Mouse (Mus musculus): ENCODE measurements around the gene Gm10382. TPM values are rescaled to one million over a fixed set of nuclear protein-coding genes. Genes with fewer than 3 reads are reported as not detected.

Gene Gm10382
- polyA plus RNA-seq, 1 experiment from 2014 or later: 0.35 TPM

- no peaks in the 10 kb centered on the region for H3K36me3 ChIP-seq (replicated peaks)
- H3K4me2 ChIP-seq: no peak overlapping the region
- H3K4me1 ChIP-seq (replicated peaks): peaks cover 16% of the 10 kb centered on the region
- H3K9ac ChIP-seq: no peak overlapping the region
- H3K4me3 ChIP-seq (replicated peaks): no peak overlapping the region
- H3K27me3 ChIP-seq: no peaks in the 10 kb centered on the region
- ATAC-seq (ENCODE audit: insufficient read depth): no peak
- WGBS (ENCODE audit: insufficient replicate concordance): 75% methylated on average over 5 of the region's 5 CpGs
- H3K27ac ChIP-seq (replicated peaks): no peak overlapping the region
- H3K9me3 ChIP-seq (replicated peaks): no peaks in the 10 kb centered on the region
Observed at GRCm38 (mm10) chr5:125352781-125353294, 36.3 kb upstream of the Gm10382 start.

GRCm38 (mm10) chr5:125354885-125355492 is 34.1 kb upstream of the Gm10382 start:
- H3K4me2 ChIP-seq: no peak overlapping the region
- no peaks in the 10 kb centered on the region for H3K36me3 ChIP-seq (replicated peaks)
- no peak for ATAC-seq (ENCODE audit: insufficient read depth)
- peaks cover 14% of the 10 kb centered on the region for H3K4me1 ChIP-seq (replicated peaks)
- H3K27ac ChIP-seq (replicated peaks): no peak overlapping the region
- H3K27me3 ChIP-seq: no peaks in the 10 kb centered on the region
- no peak overlapping the region for H3K4me3 ChIP-seq (replicated peaks)
- 54% methylated on average over 7 of the region's 7 CpGs for WGBS (ENCODE audit: insufficient replicate concordance)
- H3K9ac ChIP-seq: no peak overlapping the region
- no peaks in the 10 kb centered on the region for H3K9me3 ChIP-seq (replicated peaks)

- Histone ChIP-seq H3K9ac (no peak overlapping the region), H3K27ac (replicated peaks) (no peak overlapping the region), H3K36me3 (replicated peaks) (no peaks in the 10 kb centered on the region), H3K27me3 (no peaks in the 10 kb centered on the region), H3K4me2 (no peak overlapping the region), H3K4me3 (replicated peaks) (no peak overlapping the region), H3K9me3 (replicated peaks) (no peaks in the 10 kb centered on the region), H3K4me1 (replicated peaks) (peaks cover 17% of the 10 kb centered on the region)
- ATAC-seq (ENCODE audit: insufficient read depth): no peak
- 37% methylated on average over 7 of the region's 7 CpGs for WGBS (ENCODE audit: insufficient replicate concordance)
Observed at GRCm38 (mm10) chr5:125355650-125356049, 33.5 kb upstream of the Gm10382 start.

- H3K27ac ChIP-seq (replicated peaks): no peak overlapping the region
- no peaks in the 10 kb centered on the region for H3K27me3 ChIP-seq
- no peak for ATAC-seq (ENCODE audit: insufficient read depth)
- WGBS (ENCODE audit: insufficient replicate concordance): 53% methylated on average over 12 of the region's 12 CpGs
- peak overlapping the region; percentile 19; the same call in 1 of the 2 replicates for H3K4me2 ChIP-seq
- H3K36me3 ChIP-seq (replicated peaks): no peaks in the 10 kb centered on the region
- no peak overlapping the region for H3K4me3 ChIP-seq (replicated peaks)
- no peaks in the 10 kb centered on the region for H3K9me3 ChIP-seq (replicated peaks)
- H3K4me1 ChIP-seq (replicated peaks): peaks cover 14% of the 10 kb centered on the region
- no peak overlapping the region for H3K9ac ChIP-seq
Observed at GRCm38 (mm10) chr5:125357543-125358269, 31.4 kb upstream of the Gm10382 start.

- no peak overlapping the region for H3K4me3 ChIP-seq (replicated peaks)
- no peak overlapping the region for H3K9ac ChIP-seq
- 16% methylated on average over 5 of the region's 5 CpGs for WGBS (ENCODE audit: insufficient replicate concordance)
- peak; percentile 26 for ATAC-seq (ENCODE audit: insufficient read depth)
- H3K27me3 ChIP-seq: no peaks in the 10 kb centered on the region
- H3K36me3 ChIP-seq (replicated peaks): no peaks in the 10 kb centered on the region
- H3K27ac ChIP-seq (replicated peaks): no peak overlapping the region
- peak overlapping the region; percentile 19; the same call in 1 of the 2 replicates for H3K4me2 ChIP-seq
- no peaks in the 10 kb centered on the region for H3K9me3 ChIP-seq (replicated peaks)
- peaks cover 14% of the 10 kb centered on the region for H3K4me1 ChIP-seq (replicated peaks)
Observed at GRCm38 (mm10) chr5:125358270-125358608, 30.9 kb upstream of the Gm10382 start.

GRCm38 (mm10) chr5:125360566-125360965 is 28.6 kb upstream of the Gm10382 start:
- WGBS (ENCODE audit: insufficient replicate concordance): 70% methylated on average over 9 of the region's 9 CpGs
- H3K4me2 ChIP-seq: no peak overlapping the region

GRCm38 (mm10) chr5:125360981-125361510 is 28.1 kb upstream of the Gm10382 start:
- H3K27me3 ChIP-seq: no peaks in the 10 kb centered on the region
- 35% methylated on average over 16 of the region's 16 CpGs for WGBS (ENCODE audit: insufficient replicate concordance)
- H3K9ac ChIP-seq: no peak overlapping the region
- H3K4me2 ChIP-seq: no peak overlapping the region
- H3K4me1 ChIP-seq (replicated peaks): peaks cover 14% of the 10 kb centered on the region
- no peak overlapping the region for H3K27ac ChIP-seq (replicated peaks)
- H3K9me3 ChIP-seq (replicated peaks): no peaks in the 10 kb centered on the region
- ATAC-seq (ENCODE audit: insufficient read depth): no peak
- no peaks in the 10 kb centered on the region for H3K36me3 ChIP-seq (replicated peaks)
- no peak overlapping the region for H3K4me3 ChIP-seq (replicated peaks)

More at GRCm38 (mm10) chr5:125360566-125360965, 28.6 kb upstream of the Gm10382 start:
- no peaks in the 10 kb centered on the region for H3K36me3 ChIP-seq (replicated peaks)
- H3K9ac ChIP-seq: no peak overlapping the region
- no peaks in the 10 kb centered on the region for H3K9me3 ChIP-seq (replicated peaks)
- peaks cover 14% of the 10 kb centered on the region for H3K4me1 ChIP-seq (replicated peaks)
- no peak for ATAC-seq (ENCODE audit: insufficient read depth)
- H3K27ac ChIP-seq (replicated peaks): no peak overlapping the region
- no peak overlapping the region for H3K4me3 ChIP-seq (replicated peaks)
- no peaks in the 10 kb centered on the region for H3K27me3 ChIP-seq

GRCm38 (mm10) chr5:125363894-125364293 is 25.2 kb upstream of the Gm10382 start:
- Histone ChIP-seq H3K36me3 (replicated peaks) (no peaks in the 10 kb centered on the region), H3K9ac (no peak overlapping the region), H3K27ac (replicated peaks) (no peak overlapping the region), H3K27me3 (no peaks in the 10 kb centered on the region), H3K4me1 (replicated peaks) (peaks cover 5% of the 10 kb centered on the region), H3K4me2 (no peak overlapping the region), H3K9me3 (replicated peaks) (no peaks in the 10 kb centered on the region), H3K4me3 (replicated peaks) (no peak overlapping the region)
- WGBS (ENCODE audit: insufficient replicate concordance): 42% methylated on average over 7 of the region's 7 CpGs
- ATAC-seq (ENCODE audit: insufficient read depth): no peak

- Histone ChIP-seq H3K27me3 (no peaks in the 10 kb centered on the region), H3K36me3 (replicated peaks) (no peaks in the 10 kb centered on the region), H3K4me1 (replicated peaks) (peaks cover 5% of the 10 kb centered on the region), H3K9me3 (replicated peaks) (no peaks in the 10 kb centered on the region), H3K9ac (no peak overlapping the region), H3K4me3 (replicated peaks) (no peak overlapping the region), H3K4me2 (no peak overlapping the region), H3K27ac (replicated peaks) (no peak overlapping the region)
- WGBS (ENCODE audit: insufficient replicate concordance): 58% methylated on average over 4 of the region's 4 CpGs
- ATAC-seq (ENCODE audit: insufficient read depth): no peak
Observed at GRCm38 (mm10) chr5:125364851-125365429, 24.2 kb upstream of the Gm10382 start.

GRCm38 (mm10) chr5:125368156-125368555 is 21.0 kb upstream of the Gm10382 start:
- ATAC-seq (ENCODE audit: insufficient read depth): no peak

GRCm38 (mm10) chr5:125368568-125368967 is 20.6 kb upstream of the Gm10382 start:
- WGBS (ENCODE audit: insufficient replicate concordance): 0% methylated on average over 4 of the region's 4 CpGs

More at GRCm38 (mm10) chr5:125368156-125368555, 21.0 kb upstream of the Gm10382 start:
- H3K4me1 ChIP-seq (replicated peaks): no peaks in the 10 kb centered on the region; the same call in 1 of the 2 replicates
- H3K27me3 ChIP-seq: no peaks in the 10 kb centered on the region
- H3K9ac ChIP-seq: no peak overlapping the region
- no peak overlapping the region for H3K27ac ChIP-seq (replicated peaks)
- no peaks in the 10 kb centered on the region for H3K36me3 ChIP-seq (replicated peaks)
- H3K9me3 ChIP-seq (replicated peaks): no peaks in the 10 kb centered on the region
- no peak overlapping the region for H3K4me3 ChIP-seq (replicated peaks)
- 58% methylated on average over 5 of the region's 5 CpGs for WGBS (ENCODE audit: insufficient replicate concordance)
- no peak overlapping the region for H3K4me2 ChIP-seq

More at GRCm38 (mm10) chr5:125368568-125368967, 20.6 kb upstream of the Gm10382 start:
- Histone ChIP-seq H3K9me3 (replicated peaks) (no peaks in the 10 kb centered on the region), H3K27me3 (no peaks in the 10 kb centered on the region), H3K27ac (replicated peaks) (no peak overlapping the region), H3K9ac (no peak overlapping the region), H3K4me1 (replicated peaks) (no peaks in the 10 kb centered on the region; the same call in 1 of the 2 replicates), H3K36me3 (replicated peaks) (no peaks in the 10 kb centered on the region), H3K4me2 (no peak overlapping the region), H3K4me3 (replicated peaks) (no peak overlapping the region)
- ATAC-seq (ENCODE audit: insufficient read depth): no peak
